In the genomic region with DNA sequence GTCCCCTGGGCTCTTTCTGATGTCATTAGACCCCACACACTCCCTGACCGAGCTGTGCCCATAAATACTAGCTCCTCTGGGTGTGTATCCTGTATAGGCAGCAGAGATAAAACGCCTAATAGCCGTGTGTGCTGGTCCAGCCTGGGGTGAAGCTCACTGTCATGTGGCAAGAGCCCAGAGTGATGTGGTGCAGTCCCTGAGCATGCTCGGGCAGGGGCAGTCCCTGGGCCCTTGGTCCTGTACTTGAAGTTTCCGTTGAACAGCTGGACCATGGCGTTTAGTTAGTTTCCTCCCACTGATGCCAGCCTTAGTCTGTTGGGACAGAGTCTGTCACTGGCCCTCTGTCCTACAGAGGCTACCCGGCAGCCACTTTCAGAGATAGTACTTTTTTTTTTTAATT, we compare ENCODE assay signal across 22 mouse cellular contexts. TPM values are rescaled to one million over a fixed set of nuclear protein-coding genes. Genes with fewer than 3 reads are reported as not detected.
A peak's percentile ranks its signal among the peaks of the same experiment; 100 is the strongest.
DNase-seq lines count a peak whose midpoint lies in the region; ATAC-seq and TF ChIP-seq lines count a peak whose summit lies in the region.
"Had no signal": no experiment of that assay in that cellular context is flagged by ENCODE, and none has a peak within 500 bp of the region (broad histone marks: within the 10 kb centered on the region; RNA-seq: fewer than 3 reads in every experiment).

No protein-coding gene starts in this region.

- WGBS in midbrain, postnatal 0 days: 91% methylated on average over 7 of the region's 7 CpGs
- 85% methylated on average over 7 of the region's 7 CpGs for WGBS in forebrain, embryonic 12.5 days

- ATAC-seq in megakaryocyte, adult 5-6 weeks (ENCODE audit: poor library complexity, severe bottlenecking): no peak
- ATAC-seq in neutrophil, adult 5-6 weeks (ENCODE audit: extremely low read depth, insufficient number of reproducible peaks, low FRiP score, poor library complexity, severe bottlenecking): peak; percentile 25; the same call in 1 of the 2 replicates
- ATAC-seq in midbrain, postnatal 0 days (ENCODE audit: low FRiP score): no peak
- no peak for ATAC-seq in forebrain, embryonic 12.5 days (ENCODE audit: low FRiP score)
- ATAC-seq: forebrain, embryonic 15.5 days had no signal

- no peak overlapping the region for H3K9ac ChIP-seq in midbrain, postnatal 0 days (replicated peaks; ENCODE audit: low read length, poor library complexity, severe bottlenecking)
- H3K9ac ChIP-seq in forebrain, embryonic 12.5 days: no peak overlapping the region
- H3K9ac ChIP-seq: embryonic facial prominence, embryonic 12.5 days; embryonic facial prominence, embryonic 15.5 days; forebrain, embryonic 15.5 days; hindbrain, embryonic 12.5 days; hindbrain, embryonic 15.5 days had no signal

- H3K27ac ChIP-seq in midbrain, postnatal 0 days (ENCODE audit: low read depth, low read length): no peak overlapping the region
- H3K27ac ChIP-seq in forebrain, embryonic 12.5 days: no peak overlapping the region
- H3K27ac ChIP-seq: embryonic facial prominence, embryonic 12.5 days; embryonic facial prominence, embryonic 15.5 days; forebrain, embryonic 15.5 days; hindbrain, embryonic 12.5 days; hindbrain, embryonic 15.5 days had no signal

- peaks cover 100% of the 10 kb centered on the region for H3K4me1 ChIP-seq in megakaryocyte, embryonic 14.5 days
- no peaks in the 10 kb centered on the region for H3K4me1 ChIP-seq in midbrain, postnatal 0 days (ENCODE audit: insufficient read depth, low read length)
- peaks cover 6% of the 10 kb centered on the region; the same call in 1 of the 2 replicates for H3K4me1 ChIP-seq in forebrain, embryonic 12.5 days

- peaks cover 95% of the 10 kb centered on the region for H3K36me3 ChIP-seq in megakaryocyte, embryonic 14.5 days (replicated peaks; ENCODE audit: low read length)
- H3K36me3 ChIP-seq in midbrain, postnatal 0 days (ENCODE audit: insufficient read depth, low read length): peaks cover 3% of the 10 kb centered on the region; the same call in 1 of the 2 replicates
- H3K36me3 ChIP-seq in forebrain, embryonic 12.5 days (replicated peaks): no peaks in the 10 kb centered on the region
- H3K36me3 ChIP-seq: embryonic facial prominence, embryonic 12.5 days; forebrain, embryonic 15.5 days; hindbrain, embryonic 12.5 days; hindbrain, embryonic 15.5 days had no signal

- TF ChIP-seq CTCF in midbrain, postnatal 0 days (IDR thresholded peaks at IDR 0.05): no peak

- peak; percentile 41 for DNase-seq in A20 (ENCODE audit: low read depth, low spot score)
- DNase-seq in B cell, adult 2 months: peak; percentile 38 to 40
- DNase-seq in midbrain, postnatal 0 days (ENCODE audit: low spot score): no peak
- DNase-seq: adrenal gland, adult 2 months; adrenal gland, postnatal 14 days; cerebellum, adult 11 months; cerebellum, adult 2 months; cerebellum, adult 9-11 months; cerebellum, postnatal 25 days; gastrocnemius, postnatal 25 days had no signal

- H3K4me3 ChIP-seq in megakaryocyte, embryonic 14.5 days (replicated peaks): peak overlapping the region; percentile 8
- H3K4me3 ChIP-seq in midbrain, postnatal 0 days (ENCODE audit: low read depth, low read length): no peak overlapping the region
- H3K4me3 ChIP-seq in forebrain, embryonic 12.5 days (replicated peaks): no peak overlapping the region
- H3K4me3 ChIP-seq: embryonic facial prominence, embryonic 12.5 days; embryonic facial prominence, embryonic 15.5 days; forebrain, embryonic 15.5 days; hindbrain, embryonic 12.5 days; hindbrain, embryonic 15.5 days had no signal

- H3K4me2 ChIP-seq in midbrain, postnatal 0 days (ENCODE audit: low read depth, low read length, poor library complexity, severe bottlenecking): no peak overlapping the region
- H3K4me2 ChIP-seq in forebrain, embryonic 12.5 days: no peak overlapping the region
- H3K4me2 ChIP-seq: embryonic facial prominence, embryonic 12.5 days; embryonic facial prominence, embryonic 15.5 days; forebrain, embryonic 15.5 days; heart, embryonic 11.5 days; hindbrain, embryonic 12.5 days; hindbrain, embryonic 15.5 days had no signal

- no peaks in the 10 kb centered on the region for H3K27me3 ChIP-seq in megakaryocyte, embryonic 14.5 days (replicated peaks)
- H3K27me3 ChIP-seq in midbrain, postnatal 0 days (ENCODE audit: insufficient read depth, low read length): no peaks in the 10 kb centered on the region
- no peaks in the 10 kb centered on the region for H3K27me3 ChIP-seq in forebrain, embryonic 12.5 days
- H3K27me3 ChIP-seq: embryonic facial prominence, embryonic 12.5 days; embryonic facial prominence, embryonic 15.5 days; forebrain, embryonic 15.5 days; hindbrain, embryonic 12.5 days; hindbrain, embryonic 15.5 days had no signal

- H3K9me3 ChIP-seq in megakaryocyte, embryonic 14.5 days: no peaks in the 10 kb centered on the region
- H3K9me3 ChIP-seq in midbrain, postnatal 0 days (ENCODE audit: low read length): no peaks in the 10 kb centered on the region
- H3K9me3 ChIP-seq in forebrain, embryonic 12.5 days: no peaks in the 10 kb centered on the region
- H3K9me3 ChIP-seq: embryonic facial prominence, embryonic 12.5 days; embryonic facial prominence, embryonic 15.5 days; forebrain, embryonic 15.5 days; hindbrain, embryonic 12.5 days; hindbrain, embryonic 15.5 days had no signal

RNA-seq across cellular contexts. Expression of a gene that starts 23.1 kb away (rescaled TPM):
- polyA plus RNA-seq in megakaryocyte, embryonic 14.5 days (2012; ENCODE audit: insufficient read depth, low replicate concordance): 120 and 139 TPM in 2 replicates
- total RNA-seq in megakaryocyte, adult 5-6 weeks (2015): 49.1 and 54.8 TPM in 2 replicates
- total RNA-seq in megakaryocyte, adult 5-6 weeks (2017): 145 and 151 TPM in 2 replicates
- total RNA-seq in neutrophil, adult 5-6 weeks (2017): 159 and 218 TPM in 2 replicates
- total RNA-seq in midbrain, postnatal 0 days (2014; rRNA removed): 36.8 and 42.7 TPM in 2 replicates
- 54.3 and 59.1 TPM in 2 replicates for polyA plus RNA-seq in midbrain, postnatal 0 days (2015; fragmentation: Nextera tagmentation; extraction: Ambion mirVana)
- polyA plus RNA-seq in forebrain, embryonic 12.5 days (2016; fragmentation: Nextera tagmentation; extraction: Ambion mirVana): 94.1 and 104 TPM in 2 replicates

RNA-seq across cellular contexts. Expression of a gene that starts 55.5 kb away (rescaled TPM):
- polyA plus RNA-seq in megakaryocyte, embryonic 14.5 days (2012; ENCODE audit: insufficient read depth, low replicate concordance): 123 and 438 TPM in 2 replicates
- total RNA-seq in megakaryocyte, adult 5-6 weeks (2015): 0.20 TPM in 1 of 2 replicates, not detected in the other
- total RNA-seq in megakaryocyte, adult 5-6 weeks (2017): not detected in 2 replicates
- total RNA-seq in neutrophil, adult 5-6 weeks (2017): 0.25 and 0.58 TPM in 2 replicates
- 0.57 and 0.99 TPM in 2 replicates for total RNA-seq in midbrain, postnatal 0 days (2014; rRNA removed)
- 0.28 and 0.42 TPM in 2 replicates for polyA plus RNA-seq in midbrain, postnatal 0 days (2015; fragmentation: Nextera tagmentation; extraction: Ambion mirVana)
- 0.24 and 0.82 TPM in 2 replicates for polyA plus RNA-seq in forebrain, embryonic 12.5 days (2016; fragmentation: Nextera tagmentation; extraction: Ambion mirVana)
- total RNA-seq: hematopoietic stem cell, adult 5-6 weeks; MEL had no signal
